Mouse (Mus musculus) embryo, embryonic 11 days (tissue): Measurements from ENCODE around the gene Rexo5.
A peak's percentile ranks its signal among the peaks of the same experiment; 100 is the strongest.

ENCODE experiments used
- DNase-seq: peaks from one replicate; pipeline ENCODE4 v3.0.0-alpha.2; 2015

Rexo5 gene

GRCm38 (mm10) chr7:119793586-119794250 is at the start of gene Rexo5, which contains the start of gene Eri2:
Gene Rexo5 (plus strand): TSS chr7:119794006.
Gene Eri2 (minus strand): TSS chr7:119794058.
- DNase-seq: peak; percentile 97

- DNase-seq: peak; percentile 70
Observed at GRCm38 (mm10) chr7:119744321-119744720, 49.5 kb upstream of the Rexo5 start.

- no peak for DNase-seq
Observed at GRCm38 (mm10) chr7:119745869-119746268, 47.9 kb upstream of the Rexo5 start.

GRCm38 (mm10) chr7:119748761-119749160 is 45.0 kb upstream of the Rexo5 start:
- no peak for DNase-seq

GRCm38 (mm10) chr7:119749942-119750341 is 43.9 kb upstream of the Rexo5 start:
- no peak for DNase-seq

- DNase-seq: no peak
Observed at GRCm38 (mm10) chr7:119753696-119754095, 40.1 kb upstream of the Rexo5 start.

GRCm38 (mm10) chr7:119760527-119760951 is 33.3 kb upstream of the Rexo5 start, which contains the start of gene Acsm3:
Gene Acsm3 (plus strand): TSS chr7:119760923.
- no peak for DNase-seq

GRCm38 (mm10) chr7:119762166-119762697 is 31.6 kb upstream of the Rexo5 start:
- no peak for DNase-seq

GRCm38 (mm10) chr7:119764377-119764776 is 29.4 kb upstream of the Rexo5 start:
- no peak for DNase-seq

- DNase-seq: no peak
Observed at GRCm38 (mm10) chr7:119766996-119767395, 26.8 kb upstream of the Rexo5 start.

- DNase-seq: no peak
Observed at GRCm38 (mm10) chr7:119769895-119770294, 23.9 kb upstream of the Rexo5 start.

- DNase-seq: no peak
Observed at GRCm38 (mm10) chr7:119783453-119783852, 10.4 kb upstream of the Rexo5 start.

- DNase-seq: no peak
Observed at GRCm38 (mm10) chr7:119784908-119785307, 8.9 kb upstream of the Rexo5 start.

GRCm38 (mm10) chr7:119789024-119789423 is 4.8 kb upstream of the Rexo5 start:
- no peak for DNase-seq

GRCm38 (mm10) chr7:119794251-119794638 is 439 bp downstream of the Rexo5 start:
- DNase-seq: no peak

GRCm38 (mm10) chr7:119795311-119795710 is 1.5 kb downstream of the Rexo5 start:
- DNase-seq: no peak

GRCm38 (mm10) chr7:119800488-119800887 is 6.7 kb downstream of the Rexo5 start:
- no peak for DNase-seq

- DNase-seq: no peak
Observed at GRCm38 (mm10) chr7:119800991-119801390, 7.2 kb downstream of the Rexo5 start.

GRCm38 (mm10) chr7:119807396-119807795 is 13.6 kb downstream of the Rexo5 start:
- DNase-seq: no peak

- DNase-seq: no peak
Observed at GRCm38 (mm10) chr7:119808723-119809122, 14.9 kb downstream of the Rexo5 start.

GRCm38 (mm10) chr7:119835371-119835770 is 41.6 kb downstream of the Rexo5 start:
- DNase-seq: no peak

GRCm38 (mm10) chr7:119835996-119836777 is 42.4 kb downstream of the Rexo5 start:
- DNase-seq: no peak

- DNase-seq: no peak
Observed at GRCm38 (mm10) chr7:119841820-119842449, 48.1 kb downstream of the Rexo5 start.
